Mouse (Mus musculus) frontal cortex, postnatal 14 days (tissue): ENCODE results near the gene Gemin4.
A peak's percentile ranks its signal among the peaks of the same experiment; 100 is the strongest.
"Not testable (repeated sequence)": the region's sequence is repeated elsewhere in the genome, so short reads cannot be mapped to it uniquely, and the experiment has no call there.

ENCODE experiments used
- DNase-seq, 2 experiments: peaks; one replicate each; pipeline ENCODE4 v3.0.0; 2022; ENCODE audit warnings: low spot score in 2 of 2

Gene Gemin4

DNA sequence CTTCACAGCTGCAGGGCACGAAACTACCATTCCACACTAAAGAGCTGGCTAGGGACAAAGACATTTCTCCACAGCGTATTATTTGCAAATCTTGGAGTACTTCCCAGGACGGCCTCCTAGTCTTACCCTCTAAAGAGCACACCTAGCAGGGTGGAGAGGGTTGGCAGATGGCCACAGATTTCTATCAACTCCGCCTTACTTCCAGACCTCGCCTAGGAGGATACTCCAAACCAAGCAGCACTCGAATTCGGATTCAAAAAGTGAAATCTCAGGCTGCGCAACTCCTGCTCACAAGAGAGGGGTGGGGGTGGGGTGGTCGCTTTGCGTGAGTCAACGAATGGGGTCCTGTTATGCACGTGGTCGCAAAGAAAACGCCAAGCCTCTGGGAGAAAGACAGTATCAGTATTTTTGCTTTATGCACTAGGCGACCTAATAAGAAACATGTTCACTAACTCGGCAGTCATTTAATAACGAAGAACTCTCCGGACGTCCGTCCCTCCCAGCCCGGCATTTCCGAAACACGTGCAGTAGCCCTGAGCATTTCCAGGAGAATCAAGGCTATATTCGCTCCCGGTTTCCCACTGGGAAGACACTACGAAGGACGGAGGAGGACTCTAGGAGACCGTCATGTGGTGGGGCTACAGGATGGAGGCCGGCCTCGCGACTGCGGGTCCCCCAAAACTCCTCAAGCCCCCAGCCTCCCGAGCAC, 629 bp downstream of the Gemin4 start:
- no peak for DNase-seq

DNA sequence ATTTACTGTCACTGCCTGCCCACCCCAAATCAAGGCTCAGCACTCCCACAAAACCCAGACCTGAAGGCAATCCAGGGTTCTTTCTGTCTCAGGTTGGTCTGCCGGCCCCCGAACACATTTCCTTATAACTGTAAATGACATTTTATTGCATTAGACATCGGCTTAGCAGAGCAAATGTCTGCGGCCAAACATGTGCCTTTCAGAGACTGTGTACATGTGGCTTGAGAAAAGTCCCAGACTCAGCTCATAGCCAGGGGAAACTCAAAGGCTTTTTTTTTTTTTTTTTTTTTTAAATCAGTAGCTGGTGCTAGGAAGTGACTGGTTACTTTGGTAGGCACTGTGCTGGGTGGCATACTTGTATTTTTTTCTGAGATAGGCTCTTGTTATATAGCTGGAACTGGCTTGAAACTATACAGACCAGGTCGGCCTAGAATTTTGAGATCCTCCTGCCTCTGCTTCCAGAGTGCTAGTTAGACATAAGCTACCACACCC, 1.4 kb downstream of the Gemin4 start:
- no peak for DNase-seq

DNA sequence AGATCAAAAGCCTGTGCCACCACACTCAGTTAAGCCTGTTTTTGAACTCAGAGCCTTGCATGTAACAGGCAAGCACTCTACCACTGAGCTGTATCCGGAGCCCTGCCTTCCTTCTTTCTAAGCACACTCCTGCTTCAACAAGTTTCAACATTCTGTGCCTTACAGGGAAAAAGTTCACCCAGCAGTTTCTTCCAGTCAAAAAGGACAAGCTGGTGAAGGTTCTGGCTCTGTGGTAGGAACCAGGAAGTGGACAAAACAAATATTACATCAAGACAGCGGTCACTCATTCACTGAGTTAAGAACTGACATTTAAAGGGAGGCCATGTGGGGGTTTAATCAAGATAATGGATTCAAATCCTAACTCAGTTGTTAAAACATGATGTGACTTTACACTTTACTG, 2.5 kb downstream of the Gemin4 start:
- no peak for DNase-seq

DNA sequence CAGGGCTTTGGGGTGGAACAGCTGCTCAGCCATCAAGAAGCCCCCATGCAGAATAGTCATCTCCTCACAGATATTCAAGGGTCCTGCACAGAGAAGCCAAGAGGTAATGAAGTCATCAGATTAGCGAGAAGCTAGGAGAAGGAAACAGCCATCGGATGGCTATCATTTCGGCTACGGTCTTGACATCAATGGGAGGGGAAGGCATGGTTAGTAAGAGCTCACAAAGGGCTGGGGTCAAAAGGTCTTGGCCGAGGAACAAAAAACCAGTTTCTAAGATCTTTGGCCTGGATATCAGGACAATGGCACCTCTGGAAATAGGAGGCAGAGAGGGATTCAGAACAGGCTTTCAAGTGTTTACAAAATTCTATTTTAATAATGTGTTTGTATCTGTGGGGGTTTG, 3.6 kb downstream of the Gemin4 start:
- no peak for DNase-seq

DNA sequence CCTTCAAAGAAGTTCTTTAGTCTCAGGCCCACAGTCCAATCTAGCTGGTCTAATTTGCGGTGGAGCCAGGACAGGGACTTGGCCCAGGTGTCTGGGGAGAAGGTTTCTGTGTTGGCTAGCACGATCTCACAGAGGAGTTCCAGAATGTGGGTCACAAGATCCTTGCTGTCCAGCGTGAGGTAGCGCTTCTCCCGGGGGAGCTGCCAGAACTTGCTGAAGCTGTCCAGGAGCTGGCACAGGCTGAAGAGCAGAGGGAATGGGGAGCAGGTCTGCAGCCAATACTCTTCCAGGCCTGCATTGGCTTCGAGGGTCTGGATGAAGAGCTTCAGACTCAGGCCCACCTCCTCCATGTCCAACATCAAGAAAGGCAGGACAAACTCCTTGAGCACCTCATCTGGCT, 5.9 kb downstream of the Gemin4 start:
- DNase-seq: not testable (repeated sequence)

DNA sequence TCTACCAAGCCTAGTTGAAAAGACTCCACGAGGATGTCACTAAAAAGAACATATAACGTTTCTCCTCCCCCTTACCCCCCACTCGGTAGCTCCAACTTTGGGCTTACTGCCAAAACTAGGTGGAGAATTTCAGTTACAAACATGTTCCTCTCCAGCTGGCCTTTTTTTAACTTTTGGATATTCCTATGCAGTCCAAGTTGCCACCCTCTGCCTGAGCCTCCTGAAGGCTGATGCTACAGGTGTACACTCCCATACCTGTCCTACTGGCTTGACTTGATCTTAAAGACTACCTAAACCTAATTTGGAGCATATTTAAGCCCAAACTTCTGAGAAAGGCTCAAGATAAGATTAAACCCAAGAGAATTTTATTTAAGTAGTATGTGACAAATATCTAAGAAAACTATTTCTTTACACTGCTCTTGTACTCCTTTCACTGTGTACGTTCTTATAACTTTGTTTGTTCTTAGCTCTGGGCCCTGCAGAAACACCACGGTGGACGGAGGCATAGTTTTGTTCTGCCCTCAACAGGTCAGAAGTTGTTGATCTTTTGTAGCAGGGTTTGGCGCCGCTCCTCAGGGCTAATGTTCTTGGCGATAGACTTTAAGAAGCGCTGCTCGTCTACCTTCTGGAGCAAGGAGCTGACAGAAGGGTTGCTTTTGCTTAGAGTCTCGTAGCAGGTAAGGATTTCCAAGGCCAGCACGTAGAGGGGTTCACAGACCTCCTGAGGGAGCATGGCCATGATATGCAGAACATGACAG, 7.1 kb downstream of the Gemin4 start:
- DNase-seq: no peak

DNA sequence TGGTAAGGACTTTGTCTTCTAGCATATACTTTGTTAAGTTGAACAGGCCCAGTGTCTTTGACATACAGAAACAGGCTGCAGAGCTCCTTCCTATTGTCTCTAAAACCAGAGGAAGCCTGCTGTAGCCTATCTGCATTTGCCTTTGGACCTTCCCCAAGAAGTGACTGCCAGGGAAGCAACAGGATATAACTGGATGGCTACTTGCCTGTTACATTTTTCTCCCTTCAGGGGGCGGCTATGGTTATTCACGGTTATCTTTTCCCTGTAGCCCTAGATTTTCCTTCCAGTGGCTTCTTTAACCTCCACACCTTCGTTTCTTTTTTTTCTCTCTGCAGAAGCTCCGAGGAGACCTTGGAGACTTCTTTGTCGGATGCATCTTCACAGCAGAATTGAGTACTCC, 10.7 kb downstream of the Gemin4 start:
- DNase-seq: no peak

DNA sequence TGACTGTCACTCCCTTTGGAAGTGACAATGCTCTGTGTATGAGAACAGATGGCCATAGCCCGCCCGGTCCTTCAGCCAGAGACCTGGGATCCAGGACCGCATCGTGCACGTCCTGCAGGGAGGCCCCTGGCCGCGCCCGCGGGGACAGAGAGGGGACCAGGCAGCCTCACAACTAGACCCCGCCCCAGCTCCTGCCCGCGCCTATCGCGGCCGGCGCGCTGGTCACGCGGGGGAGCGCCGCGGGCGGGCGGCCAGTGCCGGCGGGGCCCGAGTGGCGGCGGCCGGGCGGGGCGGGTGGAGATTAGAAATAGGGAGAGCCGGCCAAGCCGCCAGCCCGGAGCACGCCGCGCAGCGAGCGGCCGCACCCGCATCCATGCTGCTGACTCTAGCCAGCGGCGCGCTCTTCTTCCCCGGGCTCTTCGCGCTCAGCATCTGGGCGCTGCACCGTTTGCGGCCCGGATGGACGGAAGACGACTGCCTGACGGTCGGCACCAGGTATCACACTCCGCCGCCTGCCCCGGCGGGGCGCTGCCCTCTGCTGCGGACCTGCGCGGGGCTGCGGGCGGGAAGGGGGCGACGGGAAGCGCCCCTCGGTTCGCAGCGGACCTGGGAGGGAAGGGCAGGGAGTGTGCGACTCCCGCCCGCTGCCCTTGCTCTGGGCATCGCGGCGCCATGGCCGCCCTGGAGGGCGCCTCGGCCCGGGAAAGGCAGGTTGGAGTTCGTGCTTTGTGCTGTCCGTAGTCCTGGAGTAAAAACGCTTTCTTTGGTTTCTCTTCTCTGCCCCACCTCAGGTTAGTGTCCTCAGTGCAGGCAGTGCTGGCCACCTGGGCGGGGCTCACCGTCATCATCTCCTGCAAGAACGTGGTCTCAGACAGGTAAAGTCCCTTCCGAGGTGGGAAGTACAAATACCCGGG, 15.4 kb downstream of the Gemin4 start:
- DNase-seq: peak; percentile 44 to 70

DNA sequence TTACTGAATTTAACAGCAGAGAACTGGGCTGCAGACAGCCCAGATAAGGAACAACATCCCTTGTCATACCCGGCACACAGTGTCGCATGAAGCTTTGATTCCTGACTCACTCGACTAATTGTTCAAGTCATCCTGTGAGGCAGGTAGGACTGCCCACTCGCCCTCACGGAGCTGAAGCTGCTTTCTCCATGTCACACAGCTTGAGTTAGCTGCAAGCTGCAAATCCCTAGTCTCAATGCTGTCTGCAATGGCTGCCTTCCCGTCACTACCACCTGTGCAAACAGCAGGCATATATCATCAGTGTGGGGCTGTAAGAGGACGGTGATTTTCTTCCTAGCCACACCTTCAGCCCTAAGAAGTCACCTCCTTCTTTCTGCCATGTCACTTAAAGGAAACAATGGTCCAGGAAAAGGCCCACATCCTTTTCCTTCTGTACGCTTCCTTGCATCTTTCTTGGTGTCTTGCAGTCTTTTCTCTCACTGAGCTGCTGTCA, 20.4 kb downstream of the Gemin4 start:
- DNase-seq: no peak

DNA sequence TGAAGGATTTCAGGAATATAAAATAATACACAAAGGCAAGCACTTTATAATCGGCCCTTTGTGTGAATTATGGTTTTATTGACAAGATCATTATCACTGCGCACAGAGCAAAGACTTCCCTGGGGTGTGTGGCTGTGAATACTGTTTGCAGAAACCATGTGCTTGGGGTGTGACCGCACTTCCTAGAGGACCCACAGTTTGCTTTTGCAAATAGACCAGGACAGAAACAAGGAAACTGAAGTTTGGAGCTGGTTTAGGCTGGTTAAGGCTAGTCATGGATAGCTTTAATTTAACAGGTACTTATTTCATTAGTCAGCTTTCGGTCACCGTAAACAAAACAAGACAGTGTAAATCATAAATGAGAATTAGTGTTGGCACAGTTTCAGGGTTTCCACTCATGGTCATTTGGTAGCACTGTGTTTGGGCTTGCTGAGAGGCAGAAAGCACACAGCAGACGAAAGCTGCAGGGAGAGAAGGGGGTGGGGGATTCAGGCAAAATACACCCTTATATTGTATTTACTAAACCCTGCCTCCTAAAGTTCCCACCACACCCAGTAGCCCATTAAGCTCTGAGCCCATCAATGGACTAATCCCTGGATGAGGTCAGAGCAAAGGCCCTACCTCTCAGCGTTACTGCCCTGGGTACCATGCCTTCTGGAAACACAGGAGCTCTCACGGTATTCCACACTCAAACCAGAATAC, 21.0 kb downstream of the Gemin4 start:
- no peak for DNase-seq

DNA sequence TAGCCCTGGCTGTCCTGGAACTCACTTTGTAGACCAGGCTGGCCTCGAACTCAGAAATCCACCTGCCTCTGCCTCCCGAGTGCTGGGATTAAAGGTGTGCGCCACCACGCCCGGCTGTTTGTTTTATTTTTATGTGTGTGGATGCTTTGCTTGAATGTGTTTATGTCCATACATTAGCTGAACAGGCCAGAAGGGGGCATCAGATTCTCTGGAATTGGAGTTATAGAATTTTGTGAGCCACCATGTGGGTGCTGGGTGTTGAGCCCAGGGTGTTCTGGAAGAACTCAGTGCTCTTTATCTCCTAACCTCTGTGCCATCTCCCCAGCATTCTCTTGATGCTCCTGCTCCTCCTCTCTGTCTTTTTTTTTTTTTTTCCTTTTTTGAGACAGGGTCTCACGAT, 30.6 kb downstream of the Gemin4 start:
- no peak for DNase-seq

DNA sequence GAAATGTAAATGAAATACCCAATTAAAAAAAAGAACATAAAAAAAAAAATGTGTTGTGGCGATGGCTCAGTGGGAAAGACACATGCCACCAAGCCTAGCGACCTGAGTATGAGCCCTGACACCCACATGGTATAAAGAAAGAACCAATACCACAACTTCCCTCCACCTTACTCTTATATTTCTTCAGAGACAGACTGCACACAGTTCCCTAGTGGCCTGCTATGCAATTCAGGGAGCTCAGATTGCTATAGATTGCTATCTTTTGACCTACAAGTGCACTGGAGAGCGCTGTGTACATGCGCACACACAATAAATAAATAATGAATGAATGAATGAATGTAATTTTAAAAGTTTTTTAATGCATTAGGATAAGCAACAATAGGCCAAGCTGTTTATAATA, 33.7 kb downstream of the Gemin4 start:
- DNase-seq: no peak

DNA sequence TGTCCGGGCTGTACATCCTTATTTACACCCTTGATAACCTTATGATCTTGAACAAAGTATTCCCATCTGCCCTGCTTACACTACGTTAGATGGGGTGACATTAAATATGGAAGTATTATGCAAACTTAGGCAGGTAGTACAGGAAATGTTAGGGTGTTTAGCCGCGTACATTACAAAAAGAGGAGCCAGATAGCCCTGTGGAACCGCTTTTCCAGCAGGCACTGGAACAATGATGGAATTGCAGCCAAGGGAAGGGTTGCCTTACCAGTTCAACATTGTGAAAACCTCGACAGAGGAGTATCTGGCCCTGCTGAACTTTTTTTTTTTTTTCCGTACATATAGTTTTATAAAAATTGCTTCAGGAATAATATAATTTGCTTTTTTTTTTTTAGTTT, 37.3 kb downstream of the Gemin4 start:
- DNase-seq: no peak

DNA sequence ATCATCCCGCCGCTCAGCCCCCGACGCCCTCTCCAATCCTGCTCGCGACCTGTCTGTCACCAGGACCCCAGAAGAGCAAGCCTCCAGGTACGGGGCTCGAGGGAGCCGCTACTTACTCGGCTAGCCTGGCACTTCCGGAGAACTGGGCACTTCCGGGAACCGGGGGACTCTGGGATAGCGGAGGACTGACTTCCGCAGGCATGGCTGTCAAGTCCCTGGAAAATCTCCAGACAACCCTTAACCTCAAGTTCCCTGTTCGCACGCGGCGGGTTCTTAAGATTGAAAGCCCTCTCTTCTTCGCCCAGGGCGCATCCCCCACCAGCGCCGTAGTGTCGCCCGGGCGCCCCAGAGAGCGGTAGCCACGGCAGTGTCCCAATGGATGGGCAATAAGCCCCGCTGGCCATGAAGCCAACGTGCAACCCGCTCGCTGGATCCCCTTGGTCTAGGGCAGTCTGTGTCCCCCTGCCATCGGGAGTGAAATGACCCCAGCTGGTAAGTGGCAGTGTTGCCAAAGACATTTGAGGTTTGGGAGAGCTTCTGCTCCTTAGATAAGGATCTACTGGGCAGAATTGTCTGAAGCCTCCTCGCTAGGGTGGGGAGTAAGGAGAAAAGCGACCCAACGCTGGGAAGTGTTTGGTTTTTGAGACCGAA, 37.8 kb downstream of the Gemin4 start, which contains the start of the genes Vps53 and Fam57a:
Gene Vps53, minus strand, starts transcription at position 153 of the 651 bp plus-strand sequence.
Gene Fam57a, plus strand, starts transcription at position 177 of the 651 bp plus-strand sequence.
- peak; percentile 79 to 80 for DNase-seq

DNA sequence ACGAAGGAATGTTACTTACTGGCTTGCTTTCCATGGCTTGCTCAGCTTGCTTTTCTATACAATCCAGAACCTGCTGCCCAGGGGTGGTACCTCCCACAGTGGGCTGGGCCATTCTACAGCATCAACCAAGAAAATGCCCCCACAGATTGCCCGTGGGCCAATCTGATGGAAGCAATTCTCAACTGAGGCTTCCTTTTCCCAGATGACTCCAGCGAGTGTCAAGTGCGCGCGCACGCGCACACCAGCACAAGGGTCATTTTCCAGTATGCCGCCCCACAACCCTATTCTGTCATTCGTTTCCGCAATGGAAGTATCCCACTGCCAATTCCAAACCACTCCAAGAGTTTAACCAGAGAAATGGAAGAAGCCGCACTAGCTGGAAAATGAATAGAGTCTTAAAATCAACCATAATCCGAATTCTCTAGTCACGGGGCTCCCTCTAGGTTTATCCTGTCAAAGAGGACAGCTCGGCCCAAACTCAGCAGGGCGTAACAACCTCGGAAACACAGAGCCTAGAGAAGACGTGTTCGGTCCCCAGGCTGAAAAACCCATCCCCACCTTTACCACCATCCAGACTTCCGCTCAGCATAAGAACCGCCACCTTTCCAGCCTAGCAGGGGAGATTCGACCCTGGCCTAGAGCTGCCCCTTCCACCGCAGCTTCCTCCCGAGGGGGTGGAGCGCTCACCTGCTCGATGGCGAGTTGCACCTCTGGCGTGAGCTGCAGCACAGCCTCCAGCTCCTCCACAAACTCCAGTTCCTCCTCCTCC, 38.6 kb downstream of the Gemin4 start:
- DNase-seq: peak; percentile 36 to 53

DNA sequence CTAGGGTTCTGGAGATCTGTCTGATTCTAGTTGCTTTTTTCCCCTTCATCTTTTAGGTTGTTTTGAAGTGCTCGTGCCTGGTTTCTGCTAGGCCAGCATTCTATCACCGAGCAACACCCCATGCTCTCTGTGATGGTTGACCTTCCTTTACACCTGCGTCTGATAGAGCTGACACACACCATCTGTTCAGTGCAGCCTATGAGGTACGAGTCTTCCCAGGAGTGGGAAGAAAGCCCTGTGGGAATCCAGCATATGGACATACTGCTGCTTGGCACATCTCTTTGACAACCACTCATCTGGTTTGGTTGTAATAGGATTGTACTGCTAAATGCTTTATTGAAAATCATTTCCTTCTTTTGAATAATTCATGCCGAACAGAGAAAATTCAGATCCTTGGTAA, 47.3 kb downstream of the Gemin4 start:
- DNase-seq: no peak

DNA sequence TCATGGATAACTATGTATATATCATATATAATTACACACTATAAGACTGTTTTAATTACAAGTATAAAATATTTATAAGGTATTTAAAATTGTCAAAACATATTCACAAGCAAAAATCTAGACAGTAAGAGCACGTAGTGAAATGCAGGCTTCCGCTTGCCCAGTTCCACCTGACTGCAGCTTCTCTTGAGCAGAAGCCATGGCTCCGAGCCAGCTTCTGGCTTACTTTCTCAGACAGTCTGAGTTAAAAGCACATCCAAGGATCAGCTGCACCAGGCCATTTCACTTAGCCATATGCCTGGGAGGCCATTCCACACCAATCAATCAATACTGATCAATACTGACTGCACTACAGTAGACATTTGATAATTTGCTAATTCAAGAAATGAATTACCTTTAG, 48.5 kb downstream of the Gemin4 start:
- DNase-seq: no peak

DNA sequence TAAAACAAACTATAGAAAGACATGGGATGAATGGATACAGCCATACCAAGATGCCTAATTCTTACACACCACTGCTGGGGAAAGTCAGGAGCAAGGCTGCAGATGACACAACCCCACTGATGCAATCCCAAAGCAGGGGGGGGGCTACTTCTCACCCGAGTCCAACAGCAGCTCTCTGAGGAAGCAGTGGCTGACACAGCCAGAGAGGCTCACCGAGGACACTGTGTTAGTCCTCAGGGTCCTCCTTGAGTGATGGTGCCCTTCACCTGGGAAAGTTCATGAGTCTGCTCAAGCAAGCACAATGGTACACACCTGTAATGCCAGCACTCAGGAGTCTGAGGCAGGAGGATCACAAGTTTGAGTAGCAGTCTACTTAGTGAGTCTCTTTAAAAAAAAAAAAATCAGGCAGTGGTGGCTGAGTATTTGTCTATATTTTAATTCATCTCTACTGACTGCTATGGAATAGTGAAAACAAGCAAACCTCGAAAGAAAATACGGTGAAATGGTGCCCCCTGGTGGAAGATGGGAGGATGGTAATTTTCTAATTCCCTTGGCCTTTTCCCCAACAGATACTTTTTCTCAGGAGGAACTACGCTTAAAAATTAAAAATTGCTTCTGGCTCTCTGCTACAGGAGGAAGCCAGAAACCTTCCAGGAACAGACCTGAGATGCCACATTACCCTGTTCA, 50.2 kb downstream of the Gemin4 start:
- DNase-seq: peak in 1 of 2 experiments; percentile 71

DNA sequence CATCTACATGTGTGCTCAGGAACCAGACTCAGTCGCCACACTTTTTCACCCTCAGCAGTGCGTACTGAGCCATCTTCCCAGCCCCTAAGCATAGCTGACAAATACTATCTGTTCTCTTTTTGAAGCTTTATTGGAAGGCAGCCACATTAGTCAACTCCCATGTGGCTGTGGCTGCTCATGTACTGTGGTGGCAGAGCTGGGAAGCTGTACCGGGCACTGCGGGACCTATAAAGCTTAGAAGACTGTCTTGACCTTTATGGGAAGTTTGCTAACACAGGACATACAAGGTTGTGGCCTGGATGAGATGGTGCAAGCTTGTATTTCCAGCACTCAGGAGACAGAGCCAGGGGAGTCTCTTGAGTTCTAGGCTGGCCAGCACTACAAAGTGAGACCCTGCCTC, 50.8 kb downstream of the Gemin4 start:
- no peak for DNase-seq
